Mouse (Mus musculus) brain, embryonic 14.5 days (tissue): Measurements from ENCODE around the gene Tcte1.

Experiments used
- CTCF ChIP-seq: fragments of 200-500 bp; IDR thresholded peaks from 2 replicates; pipeline ENCODE4 v1.5.1; 2012; ENCODE audit warnings: inconsistent platforms, mild to moderate bottlenecking, moderate library complexity, borderline replicate concordance; ENCODE audit not compliant: insufficient read depth, insufficient read length; ENCODE audit errors: extremely low read depth
- POLR2A ChIP-seq: fragments of 200-500 bp; IDR thresholded peaks from 2 replicates; pipeline ENCODE4 v1.6.1; 2012; ENCODE audit warnings: mild to moderate bottlenecking, inconsistent platforms, borderline replicate concordance; ENCODE audit not compliant: poor library complexity, insufficient read depth, insufficient read length, severe bottlenecking; ENCODE audit errors: extremely low read depth

DNA sequence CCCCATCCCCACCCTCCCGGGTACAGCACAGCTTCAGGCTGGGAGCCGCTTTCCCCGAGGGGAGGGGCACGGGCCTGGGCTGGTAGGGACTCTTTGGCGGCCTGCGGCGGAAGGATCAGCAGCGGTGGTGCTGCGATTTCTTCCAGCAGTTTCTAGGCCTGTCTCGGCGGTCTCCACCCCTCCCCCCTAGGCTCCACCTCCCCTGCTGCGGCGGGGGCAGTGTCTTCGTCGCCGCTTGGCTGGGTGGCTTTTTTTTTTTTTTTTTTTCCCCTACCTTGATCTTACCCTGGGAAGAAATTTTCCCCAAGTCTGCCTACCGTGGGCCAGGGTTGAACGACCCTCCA, 50.5 kb downstream of the Tcte1 start:
- TF ChIP-seq POLR2A (no peak), CTCF (no peak)
